Mouse (Mus musculus) CH12.LX (cell line): ENCODE measurements around the gene Idh3a. TPM values are rescaled to one million over a fixed set of nuclear protein-coding genes. Genes with fewer than 3 reads are reported as not detected.
A peak's percentile ranks its signal among the peaks of the same experiment; 100 is the strongest.

Source experiments
- DNase-seq: peaks from one replicate; pipeline ENCODE4 v3.0.0-alpha.2; 2013; ENCODE audit errors: extremely low read depth
- H3K27ac ChIP-seq: 2 replicates; pipeline ENCODE4 v1.5.1; 2012; ENCODE audit warnings: low read depth, mild to moderate bottlenecking, control low read depth, moderate library complexity; ENCODE audit not compliant: insufficient read depth
- H3K27me3 ChIP-seq: replicated peaks from 2 replicates; pipeline ENCODE3; 2012; ENCODE audit warnings: inconsistent platforms
- H3K36me3 ChIP-seq, 2 experiments: replicated peaks in 1 of 2; 2 replicates each; pipeline versions ENCODE3 to v1.6.1; 2012; ENCODE audit warnings: inconsistent platforms in 1 of 2, low read length in 1 of 2, mild to moderate bottlenecking in 1 of 2, mixed read lengths in 1 of 2, moderate library complexity in 1 of 2; ENCODE audit not compliant: control insufficient read depth in 1 of 2, insufficient read depth in 1 of 2
- H3K4me1 ChIP-seq, 2 experiments: 2 replicates each; pipeline ENCODE4 v1.6.1; 2012; ENCODE audit warnings: inconsistent platforms in 1 of 2, moderate library complexity in 1 of 2; ENCODE audit not compliant: insufficient read depth in 2 of 2, control insufficient read depth in 1 of 2
- H3K4me2 ChIP-seq: 2 replicates; pipeline ENCODE4 v1.6.1; 2012; ENCODE audit warnings: low read depth, mild to moderate bottlenecking, control low read depth; ENCODE audit not compliant: poor library complexity, insufficient read depth, severe bottlenecking
- H3K4me3 ChIP-seq, 3 experiments: fragments of 150-350 bp in 1 of 3; sonication (generic) in 1 of 3; replicated peaks in 1 of 3; 2 replicates each; pipeline versions ENCODE3 to v1.5.1; 2011 to 2012; ENCODE audit warnings: low read depth in 2 of 3, low read length in 2 of 3, mild to moderate bottlenecking in 2 of 3, moderate library complexity in 2 of 3, control low read depth in 1 of 3, improper control_type of control experiment in 1 of 3, inconsistent platforms in 1 of 3, mixed read lengths in 1 of 3; ENCODE audit not compliant: poor library complexity in 1 of 3
- H3K79me2 ChIP-seq: replicated peaks from 2 replicates; pipeline ENCODE4 v1.6.1; 2012; ENCODE audit warnings: mild to moderate bottlenecking, moderate library complexity; ENCODE audit not compliant: control insufficient read depth, poor library complexity, insufficient read depth, severe bottlenecking; ENCODE audit errors: extremely low read depth
- H3K9ac ChIP-seq: 2 replicates; pipeline ENCODE4 v1.6.1; 2012; ENCODE audit warnings: low read depth, mild to moderate bottlenecking, control low read depth, moderate library complexity; ENCODE audit not compliant: insufficient read depth
- H3K9me3 ChIP-seq: replicated peaks from 2 replicates; pipeline ENCODE3; 2012; ENCODE audit warnings: low read length, inconsistent platforms, mixed read lengths
- BHLHE40 ChIP-seq: IDR thresholded peaks from 2 replicates; pipeline ENCODE4 v1.6.1; 2011; ENCODE audit warnings: mild to moderate bottlenecking, low read depth, low read length, improper control_type of control experiment
- CHD1 ChIP-seq: IDR thresholded peaks from 2 replicates; pipeline ENCODE4 v1.6.1; 2012; ENCODE audit warnings: low read depth, low read length, improper control_type of control experiment, inconsistent platforms
- CHD2 ChIP-seq: IDR thresholded peaks from 2 replicates; pipeline ENCODE4 v1.6.1; 2011; ENCODE audit warnings: low read length, improper control_type of control experiment
- CTCF ChIP-seq, 2 experiments: IDR thresholded peaks in 1 of 2; conservative IDR thresholded peaks in 1 of 2; 2 replicates each; pipeline ENCODE4 v1.5.1; 2011 to 2012; ENCODE audit warnings: low read depth in 2 of 2, low read length in 2 of 2, improper control_type of control experiment in 1 of 2, inconsistent platforms in 1 of 2, mild to moderate bottlenecking in 1 of 2, moderate library complexity in 1 of 2
- E2F4 ChIP-seq: IDR thresholded peaks from 2 replicates; pipeline ENCODE4 v1.6.1; 2011; ENCODE audit warnings: low read depth, low read length, improper control_type of control experiment; ENCODE audit not compliant: insufficient replicate concordance
- ELF1 ChIP-seq: IDR thresholded peaks from 2 replicates; pipeline ENCODE4 v1.6.1; 2014; ENCODE audit warnings: low read depth, mild to moderate bottlenecking, inconsistent platforms, low read length, improper control_type of control experiment
- EP300 ChIP-seq: IDR thresholded peaks from 2 replicates; pipeline ENCODE4 v1.6.1; 2011; ENCODE audit warnings: low read length, improper control_type of control experiment
- ETS1 ChIP-seq: conservative IDR thresholded peaks from 2 replicates; pipeline ENCODE4 v1.6.1; 2012; ENCODE audit warnings: low read depth, mild to moderate bottlenecking, inconsistent platforms, low read length, improper control_type of control experiment, moderate library complexity
- GABPA ChIP-seq: IDR thresholded peaks from 2 replicates; pipeline ENCODE4 v1.6.1; 2012; ENCODE audit warnings: low read depth, low read length, improper control_type of control experiment, inconsistent platforms; ENCODE audit not compliant: insufficient replicate concordance
- HCFC1 ChIP-seq: IDR thresholded peaks from 2 replicates; pipeline ENCODE4 v1.6.1; 2012; ENCODE audit warnings: low read depth, mild to moderate bottlenecking, inconsistent platforms, low read length, improper control_type of control experiment
- IRF4 ChIP-seq: IDR thresholded peaks from 2 replicates; pipeline ENCODE4 v1.6.1; 2014; ENCODE audit warnings: low read depth, mild to moderate bottlenecking, inconsistent platforms, low read length, improper control_type of control experiment
- JUN ChIP-seq: IDR thresholded peaks from 2 replicates; pipeline ENCODE4 v1.6.1; 2011; ENCODE audit warnings: low read depth, mild to moderate bottlenecking, low read length, improper control_type of control experiment, moderate library complexity; ENCODE audit not compliant: insufficient read depth
- JUND ChIP-seq: conservative IDR thresholded peaks from 2 replicates; pipeline ENCODE4 v1.6.1; 2011; ENCODE audit warnings: low read depth, low read length, improper control_type of control experiment
- KAT2A ChIP-seq: IDR thresholded peaks from 2 replicates; pipeline ENCODE4 v1.6.1; 2012; ENCODE audit warnings: low read length, improper control_type of control experiment, inconsistent platforms; ENCODE audit not compliant: insufficient replicate concordance
- MAFK ChIP-seq: IDR thresholded peaks from 2 replicates; pipeline ENCODE4 v1.6.1; 2011; ENCODE audit warnings: low read length, improper control_type of control experiment; ENCODE audit not compliant: insufficient replicate concordance
- MAX ChIP-seq: IDR thresholded peaks from 2 replicates; pipeline ENCODE4 v1.6.1; 2011; ENCODE audit warnings: low read length, improper control_type of control experiment
- MAZ ChIP-seq: IDR thresholded peaks from 2 replicates; pipeline ENCODE4 v1.6.1; 2012; ENCODE audit warnings: low read depth, mild to moderate bottlenecking, inconsistent platforms, low read length, improper control_type of control experiment, moderate library complexity
- MEF2A ChIP-seq: IDR thresholded peaks from 2 replicates; pipeline ENCODE4 v1.6.1; 2014; ENCODE audit warnings: low read depth, mild to moderate bottlenecking, inconsistent platforms, low read length, improper control_type of control experiment, borderline replicate concordance
- MXI1 ChIP-seq: IDR thresholded peaks from 2 replicates; pipeline ENCODE4 v1.6.1; 2011; ENCODE audit warnings: mild to moderate bottlenecking, low read depth, low read length, improper control_type of control experiment
- MYC ChIP-seq: IDR thresholded peaks from 2 replicates; pipeline ENCODE4 v1.6.1; 2011; ENCODE audit warnings: low read depth, mild to moderate bottlenecking, improper control_type of control experiment, low read length
- NELFE ChIP-seq: IDR thresholded peaks from 2 replicates; pipeline ENCODE4 v1.6.1; 2011; ENCODE audit warnings: low read depth, low read length, improper control_type of control experiment
- NRF1 ChIP-seq: IDR thresholded peaks from 2 replicates; pipeline ENCODE4 v1.6.1; 2014; ENCODE audit warnings: low read depth, mild to moderate bottlenecking, inconsistent platforms, low read length, improper control_type of control experiment, moderate library complexity
- PAX5 ChIP-seq: IDR thresholded peaks from 2 replicates; pipeline ENCODE4 v1.6.1; 2012; ENCODE audit warnings: low read length, inconsistent platforms, mixed read lengths
- POLR2A ChIP-seq: IDR thresholded peaks from 2 replicates; pipeline ENCODE4 v1.6.1; 2011; ENCODE audit warnings: low read depth, mild to moderate bottlenecking, improper control_type of control experiment, low read length
- POLR2AphosphoS2 ChIP-seq: IDR thresholded peaks from 2 replicates; pipeline ENCODE4 v1.6.1; 2011; ENCODE audit warnings: low read depth, low read length, improper control_type of control experiment
- RAD21 ChIP-seq: IDR thresholded peaks from 2 replicates; pipeline ENCODE4 v1.6.1; 2011; ENCODE audit warnings: low read depth, mild to moderate bottlenecking, low read length, improper control_type of control experiment, moderate library complexity
- RCOR1 ChIP-seq: conservative IDR thresholded peaks from 2 replicates; pipeline ENCODE4 v1.6.1; 2012; ENCODE audit warnings: low read depth, mild to moderate bottlenecking, inconsistent platforms, low read length, improper control_type of control experiment
- SIN3A ChIP-seq: IDR thresholded peaks from 2 replicates; pipeline ENCODE4 v1.6.1; 2012; ENCODE audit warnings: low read length, improper control_type of control experiment, inconsistent platforms
- SMC3 ChIP-seq: IDR thresholded peaks from 2 replicates; pipeline ENCODE4 v1.6.1; 2011; ENCODE audit warnings: low read depth, low read length, improper control_type of control experiment
- TBP ChIP-seq: conservative IDR thresholded peaks from 2 replicates; pipeline ENCODE4 v1.6.1; 2011; ENCODE audit warnings: low read depth, low read length, improper control_type of control experiment
- TCF12 ChIP-seq: IDR thresholded peaks from 2 replicates; pipeline ENCODE4 v1.6.1; 2014; ENCODE audit warnings: low read depth, mild to moderate bottlenecking, inconsistent platforms, low read length, improper control_type of control experiment
- UBTF ChIP-seq: IDR thresholded peaks from 2 replicates; pipeline ENCODE4 v1.6.1; 2012; ENCODE audit warnings: low read depth, mild to moderate bottlenecking, inconsistent platforms, low read length, improper control_type of control experiment, moderate library complexity
- USF1 ChIP-seq: IDR thresholded peaks from 2 replicates; pipeline ENCODE4 v1.6.1; 2014; ENCODE audit warnings: low read depth, mild to moderate bottlenecking, inconsistent platforms, low read length, improper control_type of control experiment
- USF2 ChIP-seq: conservative IDR thresholded peaks from 2 replicates; pipeline ENCODE4 v1.6.1; 2011; ENCODE audit warnings: low read depth, low read length, improper control_type of control experiment
- ZC3H11A ChIP-seq: IDR thresholded peaks from 2 replicates; pipeline ENCODE4 v1.6.1; 2012; ENCODE audit warnings: low read depth, mild to moderate bottlenecking, inconsistent platforms, low read length, improper control_type of control experiment
- ZKSCAN1 ChIP-seq: IDR thresholded peaks from 2 replicates; pipeline ENCODE4 v1.6.1; 2012; ENCODE audit warnings: low read depth, inconsistent platforms, low read length, improper control_type of control experiment, borderline replicate concordance
- ZMIZ1 ChIP-seq: IDR thresholded peaks from 2 replicates; pipeline ENCODE4 v1.6.1; 2012; ENCODE audit warnings: low read depth, mild to moderate bottlenecking, inconsistent platforms, low read length, improper control_type of control experiment
- ZNF384 ChIP-seq: IDR thresholded peaks from 2 replicates; pipeline ENCODE4 v1.6.1; 2012; ENCODE audit warnings: low read depth, low read length, improper control_type of control experiment, inconsistent platforms
- dilution Hi-C: fragments of 300-500 bp; cut with MboI; formaldehyde crosslinking; loops from 2 replicates; pipeline ENCODE4 v1.14.3; 2020; ENCODE audit warnings: low sequenced_read_pairs; ENCODE audit not compliant: extremely low pct_unique_long_range_greater_than_20kb, extremely low pct_ligation_motif_present
- in situ Hi-C: fragments of 300-500 bp; cut with MboI; formaldehyde crosslinking; loops from 3 replicates; pipeline ENCODE4 v1.14.3; 2019; ENCODE audit warnings: low sequenced_read_pairs, low pct_ligation_motif_present, low pct_unique_long_range_greater_than_20kb, mixed read lengths
- polyA plus RNA-seq: library from polyadenylated mRNA; unstranded; fragments of >175 nt; gene quantifications from 2 replicates; pipeline ENCODE4 v1.2.1, GENCODE M21; 2012; ENCODE audit warnings: low read depth; ENCODE audit not compliant: insufficient read length
- total RNA-seq, 2 experiments: library from RNA; depleted of rRNA; stranded (reverse); fragments of 300-350 nt in 1 of 2; fragments of >200 nt in 1 of 2; gene quantifications; 2 replicates each; pipeline ENCODE4 v1.2.3; 2012 to 2014

The Idh3a gene
- total and polyA plus RNA-seq, 3 experiments, result 102 to 198 (median 178) TPM

DNA sequence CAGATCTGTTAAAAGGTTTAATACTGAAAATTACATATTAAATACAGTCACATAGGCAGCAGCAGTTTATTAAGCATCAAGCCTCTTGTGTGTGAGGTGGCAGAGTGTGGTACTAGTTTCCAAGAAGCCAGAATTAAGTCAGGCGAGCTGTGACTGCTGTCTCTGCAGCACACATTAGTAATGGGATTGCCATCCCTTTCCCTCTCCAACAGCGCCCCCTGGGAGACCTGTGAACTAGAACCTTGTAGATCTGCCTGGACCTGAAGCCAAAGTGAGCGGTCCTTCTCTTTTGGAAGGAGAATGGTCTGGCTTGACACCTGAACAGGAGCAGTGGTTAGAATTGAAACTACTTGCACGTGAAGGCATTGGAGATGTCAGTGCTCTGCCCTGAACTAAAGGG lies 18.8 kb downstream of the Idh3a start:
- in situ Hi-C loops, result loop anchor here (5.0 to 10.0 kb wide), 3 partner anchors 53 to 160 kb away; no protein-coding TSS in a partner anchor
- Histone ChIP-seq H3K27ac (peak overlapping the region; percentile 50), H3K9ac (no peak overlapping the region), H3K9me3 (no peaks in the 10 kb centered on the region), H3K4me3 (no peak overlapping the region), H3K36me3 (peaks cover 50 to 90% of the 10 kb centered on the region in 2 experiments), H3K4me2 (no peak overlapping the region), H3K4me1 (peaks cover 15 to 56% of the 10 kb centered on the region in 2 experiments), H3K27me3 (no peaks in the 10 kb centered on the region), H3K79me2 (no peaks in the 10 kb centered on the region; the same call in 1 of the 2 replicates)
- TF ChIP-seq GABPA (no peak), ZMIZ1 (no peak), CTCF (conservative IDR thresholded peaks at IDR 0.05 in 1 of 2, IDR thresholded peaks at IDR 0.05 in 1 of 2; ENCODE audit: low read depth in 2 of 2, low read length in 2 of 2) (peak; percentile 31 to 83), CHD2 (no peak), KAT2A (no peak), CHD1 (no peak), MXI1 (no peak), ZNF384 (no peak), POLR2A (no peak), E2F4 (no peak), IRF4 (0 out of 2 replicates have a peak, but pooled peaks have one; percentile 8), USF2 (no peak), NELFE (0 out of 2 replicates have a peak, but pooled peaks have one; percentile 23), ZC3H11A (peak; percentile 46), RAD21 (peak; percentile 75), JUND (no peak), NRF1 (no peak), ETS1 (no peak), ELF1 (no peak), MYC (no peak), BHLHE40 (peak; percentile 47; the same call in 1 of the 2 replicates), ZKSCAN1 (no peak), PAX5 (no peak), UBTF (no peak), EP300 (no peak), TCF12 (0 out of 2 replicates have a peak, but pooled peaks have one; percentile 35), SMC3 (peak; percentile 79), MAZ (no peak), HCFC1 (no peak), MEF2A (no peak), JUN (no peak), POLR2AphosphoS2 (peak; percentile 44; the same call in 1 of the 2 replicates), TBP (no peak), SIN3A (no peak), USF1 (no peak), RCOR1 (no peak), MAFK (no peak), MAX (no peak)
- DNase-seq, result peak; percentile 80
- dilution Hi-C loops, result no loop called here
